Mouse (Mus musculus) stomach, postnatal 0 days (tissue): Measurements from ENCODE around the gene Zcchc9. TPM values are rescaled to one million over a fixed set of nuclear protein-coding genes. Genes with fewer than 3 reads are reported as not detected.

Experiments
- ATAC-seq: fragments of 200-750 bp; cut with Nextera tagmentation; 2 replicates; pipeline ENCODE4 v1.8.0; 2017; ENCODE audit not compliant: low FRiP score, low TSS enrichment
- DNase-seq: peaks from one replicate; pipeline ENCODE4 v3.0.0-alpha.2; 2016; ENCODE audit warnings: low spot score
- H3K27ac ChIP-seq: fragments of 300-500 bp; sonication (generic); replicated peaks from 2 replicates; pipeline ENCODE4 v1.5.1; 2014; ENCODE audit warnings: mild to moderate bottlenecking, control low read depth
- H3K27me3 ChIP-seq: fragments of 300-500 bp; sonication (generic); 2 replicates; pipeline ENCODE4 v1.6.1; 2014; ENCODE audit warnings: low read length; ENCODE audit not compliant: control insufficient read depth, insufficient read depth
- H3K36me3 ChIP-seq: fragments of 300-500 bp; sonication (generic); 2 replicates; pipeline ENCODE4 v1.6.1; 2014; ENCODE audit warnings: low read length, mixed read lengths; ENCODE audit not compliant: control insufficient read depth, insufficient read depth
- H3K4me1 ChIP-seq: fragments of 300-500 bp; sonication (generic); replicated peaks from 2 replicates; pipeline ENCODE4 v1.6.1; 2014; ENCODE audit warnings: antibody characterized with exemption; ENCODE audit not compliant: control insufficient read depth, insufficient read depth
- H3K4me2 ChIP-seq: fragments of 300-500 bp; sonication (generic); replicated peaks from 2 replicates; pipeline ENCODE4 v1.6.1; 2014; ENCODE audit warnings: low read depth, mild to moderate bottlenecking, control low read depth, moderate library complexity
- H3K4me3 ChIP-seq: fragments of 300-500 bp; sonication (generic); 2 replicates; pipeline ENCODE4 v1.5.1; 2014; ENCODE audit warnings: low read depth, low read length, control low read depth
- H3K9ac ChIP-seq: fragments of 300-500 bp; sonication (generic); 2 replicates; pipeline ENCODE4 v1.6.1; 2014; ENCODE audit warnings: mild to moderate bottlenecking, low read length, control low read depth, mixed read lengths
- H3K9me3 ChIP-seq: fragments of 300-500 bp; sonication (generic); 2 replicates; pipeline ENCODE4 v1.6.1; 2016; ENCODE audit warnings: low read length; ENCODE audit not compliant: control insufficient read depth
- CTCF ChIP-seq: IDR thresholded peaks from 2 replicates; pipeline ENCODE4 v1.5.1; 2016; ENCODE audit warnings: antibody characterized with exemption, low read depth, mild to moderate bottlenecking, moderate library complexity
- EP300 ChIP-seq: optimal IDR thresholded peaks from 2 replicates; pipeline ENCODE3; 2016; ENCODE audit warnings: antibody characterized with exemption
- WGBS: fragments of 180-500 bp; shearing (Covaris S2); extraction: QIAGEN DNeasy Blood & Tissue Kit; methylation state at CpG from one replicate; pipeline ENCODE4 v1.1.7; 2014; 5-methylcytosine and 5-hydroxymethylcytosine counted together
- polyA plus RNA-seq: library from polyadenylated mRNA; unstranded; fragments of >200 nt; fragmentation: Nextera tagmentation; extraction: Ambion mirVana; gene quantifications from 2 replicates; pipeline ENCODE4 v1.2.1, GENCODE M21; 2015

Zcchc9 gene
- polyA plus RNA-seq, 1 experiment from 2014 or later = 18.6 TPM

DNA sequence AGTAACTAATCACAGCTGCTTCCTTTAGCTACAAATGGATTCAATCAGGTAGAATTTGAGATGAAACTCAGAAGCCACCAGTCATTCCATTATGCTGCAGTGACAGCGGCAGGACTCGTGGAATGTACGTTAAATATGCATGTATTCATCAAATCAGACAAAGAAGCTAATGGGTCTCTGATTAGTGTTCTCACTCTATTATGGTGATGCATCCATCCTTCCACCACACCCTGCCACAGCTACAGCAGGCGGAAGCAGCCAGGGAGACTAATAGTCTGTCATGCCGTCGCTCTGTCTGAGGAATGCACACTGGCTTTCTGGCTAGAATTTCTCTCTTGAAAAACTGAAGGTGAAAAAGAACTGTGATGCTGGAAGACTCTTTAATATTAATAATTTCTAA, 11.5 kb downstream of the Zcchc9 start:
- H3K4me2 ChIP-seq = no peak overlapping the region
- H3K27me3 ChIP-seq = no peaks in the 10 kb centered on the region
- H3K27ac ChIP-seq = no peak overlapping the region
- DNase-seq = no peak
- peaks cover 23% of the 10 kb centered on the region for H3K36me3 ChIP-seq
- ATAC-seq = no peak
- H3K4me3 ChIP-seq = no peak overlapping the region
- TF ChIP-seq EP300 (no peak), CTCF (no peak)
- H3K9ac ChIP-seq = no peak overlapping the region
- H3K9me3 ChIP-seq = no peaks in the 10 kb centered on the region
- 79% methylated on average over 6 of the region's 6 CpGs for WGBS
- H3K4me1 ChIP-seq = no peaks in the 10 kb centered on the region

DNA sequence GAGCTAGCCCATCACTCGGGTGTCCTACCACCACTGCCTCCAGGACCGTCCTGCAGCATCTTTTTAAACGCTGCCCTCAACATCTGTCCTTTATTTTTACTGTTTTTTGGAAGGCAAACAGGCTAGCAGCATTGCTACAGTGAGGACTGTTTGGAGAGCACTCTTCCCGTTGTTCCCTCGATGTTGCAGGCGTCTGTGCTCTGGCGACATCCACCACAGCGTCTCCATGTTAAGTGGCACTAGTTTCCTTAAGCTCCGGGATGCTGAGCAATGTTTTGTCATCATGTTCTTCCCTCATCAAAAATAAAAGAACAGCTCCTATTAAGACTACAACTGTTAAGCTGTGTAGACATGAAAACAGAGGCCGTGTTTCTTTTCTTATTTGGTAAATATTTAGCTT, 11.9 kb downstream of the Zcchc9 start:
- Histone ChIP-seq H3K4me3 (no peak overlapping the region), H3K36me3 (peaks cover 20% of the 10 kb centered on the region), H3K4me2 (no peak overlapping the region), H3K27ac (no peak overlapping the region), H3K9me3 (no peaks in the 10 kb centered on the region), H3K9ac (no peak overlapping the region), H3K4me1 (no peaks in the 10 kb centered on the region), H3K27me3 (no peaks in the 10 kb centered on the region)
- 85% methylated on average over 10 of the region's 10 CpGs for WGBS
- TF ChIP-seq CTCF (no peak), EP300 (no peak)
- no peak for ATAC-seq
- DNase-seq = no peak

- Histone ChIP-seq H3K4me2 (no peak overlapping the region), H3K36me3 (peaks cover 20% of the 10 kb centered on the region), H3K4me1 (no peaks in the 10 kb centered on the region), H3K9ac (no peak overlapping the region), H3K27ac (no peak overlapping the region), H3K4me3 (no peak overlapping the region), H3K9me3 (no peaks in the 10 kb centered on the region), H3K27me3 (no peaks in the 10 kb centered on the region)
- ATAC-seq = no peak
- 95% methylated on average over 13 of the region's 13 CpGs for WGBS
- no peak for TF ChIP-seq CTCF
- TF ChIP-seq EP300 = no peak
- no peak for DNase-seq
Observed at GRCm38 (mm10) chr13:91794926-91795436, 12.5 kb downstream of the Zcchc9 start.

GRCm38 (mm10) chr13:91792035-91792434, 15.5 kb downstream of the Zcchc9 start:
- WGBS = 28% methylated on average over 1 of the region's 1 CpGs
- H3K4me3 ChIP-seq = no peak overlapping the region
- no peaks in the 10 kb centered on the region for H3K27me3 ChIP-seq
- no peak overlapping the region for H3K9ac ChIP-seq
- DNase-seq (no peak), ATAC-seq (no peak)
- no peaks in the 10 kb centered on the region for H3K9me3 ChIP-seq
- no peaks in the 10 kb centered on the region for H3K4me1 ChIP-seq
- no peak overlapping the region for H3K4me2 ChIP-seq
- no peaks in the 10 kb centered on the region; the same call in 1 of the 2 replicates for H3K36me3 ChIP-seq
- H3K27ac ChIP-seq = no peak overlapping the region
- TF ChIP-seq CTCF = no peak
- no peak for TF ChIP-seq EP300

DNA sequence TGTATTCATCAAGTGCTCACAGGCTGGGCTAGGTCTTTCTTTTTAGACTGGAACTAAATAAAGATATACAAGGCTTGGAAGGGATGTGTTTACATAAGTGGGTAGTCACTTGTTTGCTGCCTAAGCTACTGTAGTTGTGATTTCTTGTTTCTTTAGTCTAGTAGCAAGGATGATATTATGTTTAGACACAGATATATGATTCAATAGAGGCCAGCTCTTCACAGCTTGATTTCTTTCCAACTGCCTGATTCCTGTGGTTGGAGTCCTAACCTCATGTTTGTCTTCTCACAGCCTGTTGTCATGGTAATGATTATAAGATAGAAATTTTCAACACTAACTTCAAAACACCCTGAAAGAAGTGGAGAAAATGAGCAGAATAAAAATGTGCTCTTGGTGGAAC, 27.6 kb downstream of the Zcchc9 start:
- Histone ChIP-seq H3K4me3 (no peak overlapping the region), H3K4me2 (no peak overlapping the region), H3K27ac (no peak overlapping the region), H3K36me3 (no peaks in the 10 kb centered on the region), H3K27me3 (no peaks in the 10 kb centered on the region), H3K4me1 (no peaks in the 10 kb centered on the region), H3K9ac (no peak overlapping the region), H3K9me3 (no peaks in the 10 kb centered on the region)
- no peak for ATAC-seq
- DNase-seq = no peak
- TF ChIP-seq CTCF (no peak), EP300 (no peak)

DNA sequence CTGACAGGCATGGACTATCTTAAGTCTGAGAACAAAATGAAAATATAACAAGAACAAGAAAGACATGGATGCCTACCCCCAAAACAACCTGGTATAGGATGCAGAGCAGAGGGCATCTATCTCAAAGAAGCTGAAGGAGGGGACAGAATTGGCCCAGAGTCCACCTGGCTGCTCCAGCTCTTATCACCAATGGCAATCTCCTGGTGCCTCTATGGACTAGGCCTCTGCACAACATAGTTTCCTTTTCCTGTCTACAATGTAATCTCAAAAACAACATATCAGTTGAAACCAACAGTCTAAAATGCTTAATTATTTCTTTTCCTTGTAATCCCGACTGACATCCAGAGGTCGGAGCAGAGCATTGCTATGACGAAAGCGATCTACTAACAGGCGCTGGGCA, 29.4 kb downstream of the Zcchc9 start:
- Histone ChIP-seq H3K4me3 (no peak overlapping the region), H3K9ac (no peak overlapping the region), H3K9me3 (no peaks in the 10 kb centered on the region), H3K27ac (no peak overlapping the region), H3K4me1 (no peaks in the 10 kb centered on the region), H3K36me3 (no peaks in the 10 kb centered on the region), H3K4me2 (no peak overlapping the region), H3K27me3 (no peaks in the 10 kb centered on the region)
- DNase-seq (no peak), ATAC-seq (no peak)
- TF ChIP-seq EP300 = no peak
- no peak for TF ChIP-seq CTCF
- 91% methylated on average over 5 of the region's 5 CpGs for WGBS
